Mouse (Mus musculus) cerebellum, postnatal 36 days (tissue): ENCODE data around the gene Ext2.
A peak's percentile ranks its signal among the peaks of the same experiment; 100 is the strongest.

Source experiments
- DNase-seq, 2 experiments: peaks; one replicate each; pipeline ENCODE4 v3.0.0; 2021 to 2022; ENCODE audit warnings: mixed read lengths in 2 of 2

Ext2 gene

GRCm38 (mm10) chr2:93737146-93737545, 85.2 kb downstream of the Ext2 start:
- no peak for DNase-seq

- no peak for DNase-seq
Measured at GRCm38 (mm10) chr2:93732658-93733057, 89.7 kb downstream of the Ext2 start.

- no peak for DNase-seq
Measured at GRCm38 (mm10) chr2:93729585-93729984, 92.8 kb downstream of the Ext2 start.

GRCm38 (mm10) chr2:93723138-93723744, 99.1 kb downstream of the Ext2 start:
- no peak for DNase-seq

- no peak for DNase-seq
Measured at GRCm38 (mm10) chr2:93720956-93721355, 101.4 kb downstream of the Ext2 start.

- DNase-seq: peak; percentile 29 to 32
Measured at GRCm38 (mm10) chr2:93719792-93720675, 102.3 kb downstream of the Ext2 start.

- no peak for DNase-seq
Measured at GRCm38 (mm10) chr2:93713267-93713666, 109.1 kb downstream of the Ext2 start.

- DNase-seq: no peak
Measured at GRCm38 (mm10) chr2:93711460-93711859, 110.9 kb downstream of the Ext2 start.

- no peak for DNase-seq
Measured at GRCm38 (mm10) chr2:93709696-93710095, 112.7 kb downstream of the Ext2 start.

- DNase-seq: no peak
Measured at GRCm38 (mm10) chr2:93709241-93709640, 113.1 kb downstream of the Ext2 start.

GRCm38 (mm10) chr2:93706825-93707224, 115.5 kb downstream of the Ext2 start:
- no peak for DNase-seq

- DNase-seq: no peak
Measured at GRCm38 (mm10) chr2:93706407-93706806, 116.0 kb downstream of the Ext2 start.

- DNase-seq: no peak
Measured at GRCm38 (mm10) chr2:93704195-93704594, 118.2 kb downstream of the Ext2 start.

- DNase-seq: no peak
Measured at GRCm38 (mm10) chr2:93702936-93703926, 119.1 kb downstream of the Ext2 start.

GRCm38 (mm10) chr2:93699346-93699745, 123.0 kb downstream of the Ext2 start:
- no peak for DNase-seq

GRCm38 (mm10) chr2:93696181-93696641, 126.2 kb downstream of the Ext2 start:
- no peak for DNase-seq

GRCm38 (mm10) chr2:93693101-93693500, 129.3 kb downstream of the Ext2 start:
- no peak for DNase-seq

- peak; percentile 46 to 52 for DNase-seq
Measured at GRCm38 (mm10) chr2:93690064-93690930, 132.1 kb downstream of the Ext2 start.

- no peak for DNase-seq
Measured at GRCm38 (mm10) chr2:93683674-93684073, 138.7 kb downstream of the Ext2 start.

GRCm38 (mm10) chr2:93682601-93683202, 139.7 kb downstream of the Ext2 start:
- no peak for DNase-seq

GRCm38 (mm10) chr2:93681321-93681720, 141.0 kb downstream of the Ext2 start:
- no peak for DNase-seq
